Mouse (Mus musculus) midbrain, embryonic 15.5 days (tissue): ENCODE data around the gene Pole4. TPM values are rescaled to one million over a fixed set of nuclear protein-coding genes. Genes with fewer than 3 reads are reported as not detected.
"Not testable (repeated sequence)": the region's sequence is repeated elsewhere in the genome, so short reads cannot be mapped to it uniquely, and the experiment has no call there.

Experiments
- ATAC-seq: fragments of 200-750 bp; cut with Nextera tagmentation; replicated peaks from 2 replicates; pipeline ENCODE4 v1.8.0; 2017; ENCODE audit warnings: moderate TSS enrichment
- H3K27ac ChIP-seq: fragments of 300-500 bp; sonication (generic); 2 replicates; pipeline ENCODE4 v1.5.1; 2015; ENCODE audit warnings: mild to moderate bottlenecking, inconsistent platforms
- H3K27me3 ChIP-seq: fragments of 300-500 bp; sonication (generic); replicated peaks from 2 replicates; pipeline ENCODE4 v1.6.1; 2015; ENCODE audit warnings: inconsistent platforms
- H3K36me3 ChIP-seq: fragments of 300-500 bp; sonication (generic); replicated peaks from 2 replicates; pipeline ENCODE4 v1.6.1; 2015; ENCODE audit warnings: inconsistent platforms
- H3K4me1 ChIP-seq: fragments of 300-500 bp; sonication (generic); 2 replicates; pipeline ENCODE4 v1.6.1; 2015; ENCODE audit warnings: inconsistent platforms
- H3K4me2 ChIP-seq: fragments of 300-500 bp; sonication (generic); 2 replicates; pipeline ENCODE4 v1.6.1; 2015; ENCODE audit warnings: inconsistent platforms, mild to moderate bottlenecking, moderate library complexity
- H3K4me3 ChIP-seq: fragments of 300-500 bp; sonication (generic); 2 replicates; pipeline ENCODE4 v1.5.1; 2015; ENCODE audit warnings: mild to moderate bottlenecking, inconsistent platforms
- H3K9ac ChIP-seq: fragments of 300-500 bp; sonication (generic); 2 replicates; pipeline ENCODE4 v1.6.1; 2015; ENCODE audit warnings: mild to moderate bottlenecking, inconsistent platforms
- H3K9me3 ChIP-seq: fragments of 300-500 bp; sonication (generic); 2 replicates; pipeline ENCODE4 v1.6.1; 2016; ENCODE audit warnings: inconsistent platforms
- WGBS: fragments of 180-500 bp; shearing (Covaris S2); methylation state at CpG from one replicate; pipeline ENCODE4 v1.1.7; 2015; ENCODE audit warnings: mixed read lengths; 5-methylcytosine and 5-hydroxymethylcytosine counted together
- polyA plus RNA-seq: library from polyadenylated mRNA; unstranded; fragments of >200 nt; fragmentation: Nextera tagmentation; extraction: Ambion mirVana; gene quantifications from 2 replicates; pipeline ENCODE4 v1.2.1, GENCODE M21; 2015

The Pole4 gene
- polyA plus RNA-seq, 1 experiment from 2014 or later: 102 TPM

- H3K4me1 ChIP-seq: no peaks in the 10 kb centered on the region
- H3K9me3 ChIP-seq: no peaks in the 10 kb centered on the region
- no peaks in the 10 kb centered on the region for H3K36me3 ChIP-seq
- no peak overlapping the region for H3K4me3 ChIP-seq
- H3K27me3 ChIP-seq: no peaks in the 10 kb centered on the region
- H3K4me2 ChIP-seq: no peak overlapping the region
- H3K27ac ChIP-seq: no peak overlapping the region
- ATAC-seq: no peak
- H3K9ac ChIP-seq: no peak overlapping the region
Observed at GRCm38 (mm10) chr6:82666480-82666879, 38.7 kb downstream of the Pole4 start.

GRCm38 (mm10) chr6:82653169-82653525 is 52.0 kb downstream of the Pole4 start:
- Histone ChIP-seq H3K4me3 (peak overlapping the region; percentile 66), H3K4me1 (peaks cover 11% of the 10 kb centered on the region), H3K9me3 (no peaks in the 10 kb centered on the region), H3K4me2 (peak overlapping the region; percentile 60), H3K9ac (peak overlapping the region; percentile 73), H3K27ac (peak overlapping the region; percentile 89), H3K27me3 (no peaks in the 10 kb centered on the region), H3K36me3 (no peaks in the 10 kb centered on the region)
- WGBS: 40% methylated on average over 11 of the region's 11 CpGs
- no peak; the same call in 1 of the 2 replicates for ATAC-seq

- ATAC-seq: peak; percentile 98
- H3K4me2 ChIP-seq: peak overlapping the region; percentile 60
- peak overlapping the region; percentile 66 for H3K4me3 ChIP-seq
- peaks cover 11% of the 10 kb centered on the region for H3K4me1 ChIP-seq
- under 1% methylated on average over 67 of the region's 67 CpGs for WGBS
- no peaks in the 10 kb centered on the region for H3K36me3 ChIP-seq
- H3K27me3 ChIP-seq: no peaks in the 10 kb centered on the region
- no peaks in the 10 kb centered on the region for H3K9me3 ChIP-seq
- peak overlapping the region; percentile 89 for H3K27ac ChIP-seq
- peak overlapping the region; percentile 73 for H3K9ac ChIP-seq
Observed at GRCm38 (mm10) chr6:82652521-82653168, 52.5 kb downstream of the Pole4 start.

- peaks cover 11% of the 10 kb centered on the region for H3K4me1 ChIP-seq
- WGBS: 52% methylated on average over 2 of the region's 2 CpGs
- no peaks in the 10 kb centered on the region for H3K27me3 ChIP-seq
- no peak overlapping the region for H3K27ac ChIP-seq
- no peaks in the 10 kb centered on the region for H3K9me3 ChIP-seq
- no peak overlapping the region for H3K4me3 ChIP-seq
- H3K36me3 ChIP-seq: no peaks in the 10 kb centered on the region
- no peak overlapping the region for H3K9ac ChIP-seq
- no peak overlapping the region for H3K4me2 ChIP-seq
- ATAC-seq: no peak
Observed at GRCm38 (mm10) chr6:82649096-82649495, 56.1 kb downstream of the Pole4 start.

GRCm38 (mm10) chr6:82647940-82648655 is 57.1 kb downstream of the Pole4 start:
- Histone ChIP-seq H3K36me3 (no peaks in the 10 kb centered on the region), H3K9ac (no peak overlapping the region), H3K4me1 (peaks cover 11% of the 10 kb centered on the region), H3K4me2 (no peak overlapping the region), H3K4me3 (no peak overlapping the region), H3K27ac (no peak overlapping the region), H3K27me3 (no peaks in the 10 kb centered on the region), H3K9me3 (no peaks in the 10 kb centered on the region)
- 94% methylated on average over 1 of the region's 1 CpGs for WGBS
- ATAC-seq: no peak

- ATAC-seq: no peak
- H3K4me1 ChIP-seq: peaks cover 7% of the 10 kb centered on the region
- H3K4me3 ChIP-seq: no peak overlapping the region
- H3K36me3 ChIP-seq: no peaks in the 10 kb centered on the region
- no peak overlapping the region for H3K9ac ChIP-seq
- H3K9me3 ChIP-seq: no peaks in the 10 kb centered on the region
- no peak overlapping the region for H3K27ac ChIP-seq
- WGBS: 97% methylated on average over 1 of the region's 1 CpGs
- no peaks in the 10 kb centered on the region for H3K27me3 ChIP-seq
- H3K4me2 ChIP-seq: no peak overlapping the region
Observed at GRCm38 (mm10) chr6:82647001-82647400, 58.2 kb downstream of the Pole4 start.

- Histone ChIP-seq H3K4me2 (no peak overlapping the region), H3K9me3 (no peaks in the 10 kb centered on the region), H3K4me3 (no peak overlapping the region), H3K9ac (no peak overlapping the region), H3K27me3 (no peaks in the 10 kb centered on the region), H3K36me3 (no peaks in the 10 kb centered on the region), H3K4me1 (no peaks in the 10 kb centered on the region), H3K27ac (no peak overlapping the region)
- WGBS: 69% methylated on average over 4 of the region's 4 CpGs
- no peak for ATAC-seq
Observed at GRCm38 (mm10) chr6:82640046-82640445, 65.1 kb downstream of the Pole4 start.

- WGBS: 95% methylated on average over 7 of the region's 8 CpGs
- H3K4me1 ChIP-seq, H3K36me3 ChIP-seq, H3K27me3 ChIP-seq, H3K9me3 ChIP-seq, H3K27ac ChIP-seq, H3K9ac ChIP-seq, H3K4me3 ChIP-seq, H3K4me2 ChIP-seq, ATAC-seq: not testable (repeated sequence)
Observed at GRCm38 (mm10) chr6:82625331-82625730, 79.8 kb downstream of the Pole4 start.

GRCm38 (mm10) chr6:82613201-82613600 is 92.0 kb downstream of the Pole4 start:
- H3K27me3 ChIP-seq: no peaks in the 10 kb centered on the region

GRCm38 (mm10) chr6:82611049-82611448 is 94.1 kb downstream of the Pole4 start:
- 74% methylated on average over 9 of the region's 9 CpGs for WGBS
- ATAC-seq: 0 out of 2 replicates have a peak, but pooled peaks have one; percentile 8
- peaks cover 11% of the 10 kb centered on the region; the same call in 1 of the 2 replicates for H3K4me1 ChIP-seq
- H3K4me2 ChIP-seq: no peak overlapping the region
- H3K9ac ChIP-seq: no peak overlapping the region
- H3K27ac ChIP-seq: no peak overlapping the region
- H3K36me3 ChIP-seq: no peaks in the 10 kb centered on the region
- no peak overlapping the region for H3K4me3 ChIP-seq
- H3K27me3 ChIP-seq: no peaks in the 10 kb centered on the region
- H3K9me3 ChIP-seq: no peaks in the 10 kb centered on the region

More at GRCm38 (mm10) chr6:82613201-82613600, 92.0 kb downstream of the Pole4 start:
- Histone ChIP-seq H3K4me1 (peaks cover 11% of the 10 kb centered on the region; the same call in 1 of the 2 replicates), H3K9ac (no peak overlapping the region), H3K4me2 (no peak overlapping the region), H3K9me3 (0 out of 2 replicates have a peak, but pooled peaks cover 2% of the 10 kb centered on the region), H3K27ac (no peak overlapping the region), H3K4me3 (no peak overlapping the region), H3K36me3 (no peaks in the 10 kb centered on the region)
- no peak for ATAC-seq
- WGBS: 44% methylated on average over 4 of the region's 4 CpGs

- H3K27me3 ChIP-seq: no peaks in the 10 kb centered on the region
- H3K9me3 ChIP-seq: no peaks in the 10 kb centered on the region
- H3K4me2 ChIP-seq: peak overlapping the region; percentile 25
- H3K36me3 ChIP-seq: no peaks in the 10 kb centered on the region
- H3K27ac ChIP-seq: peak overlapping the region; percentile 69
- 28% methylated on average over 7 of the region's 7 CpGs for WGBS
- no peak overlapping the region for H3K9ac ChIP-seq
- peak; percentile 94 for ATAC-seq
- peaks cover 15% of the 10 kb centered on the region; the same call in 1 of the 2 replicates for H3K4me1 ChIP-seq
- no peak overlapping the region for H3K4me3 ChIP-seq
Observed at GRCm38 (mm10) chr6:82609339-82609926, 95.7 kb downstream of the Pole4 start.

GRCm38 (mm10) chr6:82608756-82609155 is 96.4 kb downstream of the Pole4 start:
- Histone ChIP-seq H3K9ac (no peak overlapping the region), H3K4me1 (peaks cover 15% of the 10 kb centered on the region; the same call in 1 of the 2 replicates), H3K9me3 (no peaks in the 10 kb centered on the region), H3K36me3 (no peaks in the 10 kb centered on the region), H3K27ac (peak overlapping the region; percentile 69), H3K27me3 (no peaks in the 10 kb centered on the region), H3K4me2 (peak overlapping the region; percentile 25; the same call in 1 of the 2 replicates), H3K4me3 (no peak overlapping the region)
- WGBS: 85% methylated on average over 4 of the region's 4 CpGs
- ATAC-seq: peak; percentile 4; the same call in 1 of the 2 replicates
